Comparison of ENCODE assay signal across 22 mouse cellular contexts in genomic region chr15:97741662-97742061, GRCm38 (mm10). TPM values are rescaled to one million over a fixed set of nuclear protein-coding genes. Genes with fewer than 3 reads are reported as not detected.
DNase-seq lines count a peak whose midpoint lies in the region; ATAC-seq and TF ChIP-seq lines count a peak whose summit lies in the region.
"Had no signal": no experiment of that assay in that cellular context is flagged by ENCODE, and none has a peak within 500 bp of the region (broad histone marks: within the 10 kb centered on the region; RNA-seq: fewer than 3 reads in every experiment).

No protein-coding gene starts in this region.

- no peaks in the 10 kb centered on the region for H3K27me3 ChIP-seq in heart, embryonic 12.5 days (replicated peaks)
- H3K27me3 ChIP-seq: forebrain, embryonic 12.5 days; hindbrain, embryonic 12.5 days; limb, embryonic 12.5 days; liver, embryonic 12.5 days; midbrain, embryonic 15.5 days; neural tube, embryonic 15.5 days had no signal

- peaks cover 14% of the 10 kb centered on the region for H3K36me3 ChIP-seq in heart, embryonic 12.5 days
- H3K36me3 ChIP-seq: forebrain, embryonic 12.5 days; hindbrain, embryonic 12.5 days; limb, embryonic 12.5 days; liver, embryonic 12.5 days; midbrain, embryonic 15.5 days; neural tube, embryonic 15.5 days had no signal

- H3K9me3 ChIP-seq in heart, embryonic 12.5 days (replicated peaks): peaks cover 6% of the 10 kb centered on the region
- H3K9me3 ChIP-seq: forebrain, embryonic 12.5 days; liver, embryonic 12.5 days; megakaryocyte, embryonic 14.5 days; midbrain, embryonic 15.5 days; neural tube, embryonic 15.5 days had no signal

- no peak for DNase-seq in heart, postnatal 14 days
- no peak for DNase-seq in layer of hippocampus, adult 2 months (ENCODE audit: low spot score in 2 of 2)
- DNase-seq in layer of hippocampus, adult 18-20 months (ENCODE audit: low spot score in 2 of 2): no peak
- peak; percentile 72 for DNase-seq in A20 (ENCODE audit: low read depth, low spot score)
- DNase-seq in kidney, postnatal 36 days: no peak
- DNase-seq: adrenal gland, adult 8-10 months; cerebellum, adult 9-11 months; gastrocnemius, postnatal 36 days; kidney, adult 9 months; lung, adult 2 months; right cerebral cortex, postnatal 25 days had no signal

- TF ChIP-seq CTCF in layer of hippocampus, adult 2 months (conservative IDR thresholded peaks at IDR 0.05): no peak
- no peak for TF ChIP-seq CTCF in bone marrow, adult 2 months (IDR thresholded peaks at IDR 0.05; ENCODE audit: control insufficient read depth, insufficient read depth, low read length)

- H3K4me3 ChIP-seq in heart, embryonic 12.5 days: no peak overlapping the region
- no peak overlapping the region for H3K4me3 ChIP-seq in layer of hippocampus, adult 2 months
- no peak overlapping the region for H3K4me3 ChIP-seq in bone marrow, adult 2 months (replicated peaks; ENCODE audit: control insufficient read depth, low read depth, low read length)
- H3K4me3 ChIP-seq: forebrain, embryonic 12.5 days; hindbrain, embryonic 12.5 days; limb, embryonic 12.5 days; liver, embryonic 12.5 days; megakaryocyte, embryonic 14.5 days; midbrain, embryonic 15.5 days; neural tube, embryonic 15.5 days had no signal

- no peak overlapping the region for H3K4me2 ChIP-seq in heart, embryonic 12.5 days
- H3K4me2 ChIP-seq: forebrain, embryonic 12.5 days; hindbrain, embryonic 12.5 days; limb, embryonic 12.5 days; liver, embryonic 12.5 days; midbrain, embryonic 15.5 days; neural tube, embryonic 15.5 days had no signal

- H3K27ac ChIP-seq in heart, embryonic 12.5 days (ENCODE audit: poor library complexity, severe bottlenecking): peak overlapping the region; percentile 72
- H3K27ac ChIP-seq in layer of hippocampus, adult 2 months: peak overlapping the region; percentile 11; the same call in 1 of the 2 replicates
- peak overlapping the region; percentile 56; the same call in 1 of the 2 replicates for H3K27ac ChIP-seq in bone marrow, adult 2 months (ENCODE audit: control insufficient read depth, insufficient read depth, low read depth, low read length, poor library complexity)
- H3K27ac ChIP-seq: forebrain, embryonic 12.5 days; hindbrain, embryonic 12.5 days; limb, embryonic 12.5 days; liver, embryonic 12.5 days; neural tube, embryonic 15.5 days had no signal

- no peak for ATAC-seq in heart, embryonic 12.5 days (ENCODE audit: insufficient number of reproducible peaks, low FRiP score)
- ATAC-seq: liver, embryonic 12.5 days; midbrain, embryonic 15.5 days had no signal

- no peak overlapping the region for H3K9ac ChIP-seq in heart, embryonic 12.5 days
- H3K9ac ChIP-seq: forebrain, embryonic 12.5 days; hindbrain, embryonic 12.5 days; limb, embryonic 12.5 days; liver, embryonic 12.5 days; midbrain, embryonic 15.5 days; neural tube, embryonic 15.5 days had no signal

- 69% methylated on average over 12 of the region's 12 CpGs for WGBS in heart, embryonic 12.5 days
- WGBS in bone marrow, adult 2 months: 76% methylated on average over 12 of the region's 12 CpGs

- no peak for TF ChIP-seq POLR2A in bone marrow, adult 2 months (IDR thresholded peaks at IDR 0.05; ENCODE audit: borderline replicate concordance, control insufficient read depth, low read depth, low read length)

- intact Hi-C loops in heart, postnatal 14 days (cut with DNase I): no loop called here

- H3K4me1 ChIP-seq in heart, embryonic 12.5 days (replicated peaks): peaks cover 54% of the 10 kb centered on the region
- H3K4me1 ChIP-seq in bone marrow, adult 2 months (ENCODE audit: control insufficient read depth, insufficient read depth, low read length): peaks cover 6% of the 10 kb centered on the region

RNA-seq across cellular contexts. Expression of gene Endou, which starts 10.5 kb away (rescaled TPM):
- 0.14 and 0.15 TPM in 2 replicates for polyA plus RNA-seq in heart, embryonic 12.5 days (2016; fragmentation: Nextera tagmentation; extraction: Ambion mirVana)
- total RNA-seq in heart, postnatal 14 days (2021): 1 to 10 TPM; 1.8 to 4.9 TPM
- under 1 TPM; 0.59 to 0.96 TPM for total RNA-seq in layer of hippocampus, adult 2 months (2021)
- 1 to 10 TPM; 1.2 TPM for total RNA-seq in layer of hippocampus, adult 18-20 months (2021)
- 2.3 and 7.3 TPM in 2 replicates for polyA plus RNA-seq in bone marrow, adult 2 months (2011; ENCODE audit: insufficient read depth, insufficient read length, low replicate concordance, missing spikeins)
- polyA plus RNA-seq: embryonic facial prominence, embryonic 11.5 days; intestine, embryonic 14.5 days; liver, embryonic 12.5 days had no signal

RNA-seq across cellular contexts. Expression of gene Rapgef3, which starts 26.1 kb away (rescaled TPM):
- 22.0 and 22.9 TPM in 2 replicates for polyA plus RNA-seq in heart, embryonic 12.5 days (2016; fragmentation: Nextera tagmentation; extraction: Ambion mirVana)
- total RNA-seq in heart, postnatal 14 days (2021): 10 to 100 TPM; 32.7 to 34.3 TPM
- 10 to 100 TPM; 45.5 to 46.8 TPM for total RNA-seq in layer of hippocampus, adult 2 months (2021)
- total RNA-seq in layer of hippocampus, adult 18-20 months (2021): 10 to 100 TPM; 50.0 to 52.0 TPM
- polyA plus RNA-seq in bone marrow, adult 2 months (2011; ENCODE audit: insufficient read depth, insufficient read length, low replicate concordance, missing spikeins): 15.3 and 17.0 TPM in 2 replicates

RNA-seq across cellular contexts. Expression of gene Rpap3, which starts 36.0 kb away (rescaled TPM):
- 21.5 and 23.7 TPM in 2 replicates for polyA plus RNA-seq in heart, embryonic 12.5 days (2016; fragmentation: Nextera tagmentation; extraction: Ambion mirVana)
- 10 to 100 TPM; 11.5 to 12.4 TPM for total RNA-seq in heart, postnatal 14 days (2021)
- 10 to 100 TPM; 25.6 to 25.9 TPM for total RNA-seq in layer of hippocampus, adult 2 months (2021)
- total RNA-seq in layer of hippocampus, adult 18-20 months (2021): 10 to 100 TPM; 21.2 to 22.8 TPM
- polyA plus RNA-seq in bone marrow, adult 2 months (2011; ENCODE audit: insufficient read depth, insufficient read length, low replicate concordance, missing spikeins): 6.8 and 13.5 TPM in 2 replicates

RNA-seq across cellular contexts. Expression of gene Slc48a1, which starts 36.7 kb away (rescaled TPM):
- polyA plus RNA-seq in heart, embryonic 12.5 days (2016; fragmentation: Nextera tagmentation; extraction: Ambion mirVana): 52.9 and 55.0 TPM in 2 replicates
- 10 to 100 TPM; 78.3 to 78.9 TPM for total RNA-seq in heart, postnatal 14 days (2021)
- total RNA-seq in layer of hippocampus, adult 2 months (2021): 100 to 1,000 TPM; 133 to 135 TPM
- 100 to 1,000 TPM; 138 to 140 TPM for total RNA-seq in layer of hippocampus, adult 18-20 months (2021)
- polyA plus RNA-seq in bone marrow, adult 2 months (2011; ENCODE audit: insufficient read depth, insufficient read length, low replicate concordance, missing spikeins): 62.3 and 67.5 TPM in 2 replicates

Comparison
In these comparisons a context has a peak if more than half of its experiments do, and no peak if none do; other contexts are left out.
1. H3K27ac ChIP-seq: peak in every context shown above with its lines; median percentile 72 in heart, embryonic 12.5 days; 56 in bone marrow, adult 2 months; 11 in layer of hippocampus, adult 2 months.